Mouse (Mus musculus): ENCODE results near the gene Aqp1.

GRCm38 (mm10) chr6:55320894-55321293, 15.3 kb upstream of the Aqp1 start:
- no peak for TF ChIP-seq CTCF (IDR thresholded peaks at IDR 0.05; ENCODE audit: low read depth, low read length)
- TF ChIP-seq EP300 (IDR thresholded peaks at IDR 0.05; ENCODE audit: insufficient read depth, low read depth, low read length): no peak

Data from ES-Bruce4 (cell line).